Mouse (Mus musculus) mouse trophoblast stem cell (cell line): Measurements from ENCODE around the gene Dusp14.

Experiments used
- in situ Hi-C, 2 experiments: fragments of 300-500 bp; cut with MseI, MboI; formaldehyde crosslinking; loops; 2 replicates in 1 of 2; 3 replicates in 1 of 2; pipeline ENCODE4 v1.15.1; 2025

Gene Dusp14

DNA sequence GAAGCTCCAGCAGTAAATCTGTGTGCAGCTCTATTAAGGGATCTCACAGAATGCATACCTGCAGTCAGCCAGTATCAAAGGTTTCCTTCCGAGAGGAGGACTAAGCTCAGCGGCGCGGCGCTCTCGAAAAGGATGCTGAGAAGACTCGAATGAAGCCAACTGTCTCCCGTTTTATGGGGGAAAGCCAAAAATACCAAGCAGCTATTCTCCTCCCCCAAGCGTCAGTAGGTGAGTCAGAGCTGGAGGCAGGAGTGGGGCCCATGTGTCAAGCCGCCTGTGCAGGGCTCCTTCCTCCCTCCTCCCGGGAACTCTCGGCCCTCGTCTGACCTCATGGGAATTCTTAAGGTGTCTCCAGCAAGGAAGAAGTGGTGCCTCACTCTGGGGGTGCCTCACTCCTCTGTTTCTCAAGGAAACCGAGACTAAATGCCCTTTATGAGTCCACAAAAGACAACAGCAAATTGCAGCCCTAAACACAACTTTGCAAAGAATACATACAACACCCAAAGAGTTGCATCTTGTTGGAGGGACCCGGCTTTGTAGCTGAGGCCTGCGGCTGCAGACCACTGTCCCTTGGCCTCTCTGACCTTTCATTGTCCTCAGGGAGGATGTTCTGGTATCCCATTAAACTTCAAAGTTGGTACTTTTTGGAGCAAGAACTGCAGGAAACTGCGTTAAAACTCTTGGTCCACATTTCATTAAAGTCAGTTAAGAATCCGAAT, 2.0 kb downstream of the Dusp14 start:
- in situ Hi-C loops, result no loop called here

DNA sequence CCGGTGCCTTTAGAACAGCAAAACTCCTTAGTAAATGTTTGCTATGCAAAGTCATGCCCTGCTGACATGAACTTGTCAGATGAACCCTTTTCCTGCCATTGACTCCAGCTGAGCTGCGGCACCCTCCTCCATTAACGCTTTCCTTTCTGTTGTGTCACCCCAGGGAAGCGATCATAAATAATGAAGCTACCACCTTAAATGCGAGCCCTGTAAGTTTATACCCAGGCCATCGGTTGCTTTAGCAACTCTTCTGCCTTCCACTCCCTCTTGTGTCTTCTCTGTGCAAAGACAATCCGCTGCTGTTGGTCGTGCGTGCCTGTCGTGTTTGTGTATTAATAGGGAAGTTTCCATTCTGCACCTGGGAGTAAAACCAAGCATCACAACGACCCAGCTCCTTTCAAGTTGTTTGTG, 3.0 kb downstream of the Dusp14 start:
- in situ Hi-C loops, result no loop called here

- in situ Hi-C loops, result no loop called here
Measured at GRCm38 (mm10) chr11:84063631-84064209, 5.3 kb downstream of the Dusp14 start.

DNA sequence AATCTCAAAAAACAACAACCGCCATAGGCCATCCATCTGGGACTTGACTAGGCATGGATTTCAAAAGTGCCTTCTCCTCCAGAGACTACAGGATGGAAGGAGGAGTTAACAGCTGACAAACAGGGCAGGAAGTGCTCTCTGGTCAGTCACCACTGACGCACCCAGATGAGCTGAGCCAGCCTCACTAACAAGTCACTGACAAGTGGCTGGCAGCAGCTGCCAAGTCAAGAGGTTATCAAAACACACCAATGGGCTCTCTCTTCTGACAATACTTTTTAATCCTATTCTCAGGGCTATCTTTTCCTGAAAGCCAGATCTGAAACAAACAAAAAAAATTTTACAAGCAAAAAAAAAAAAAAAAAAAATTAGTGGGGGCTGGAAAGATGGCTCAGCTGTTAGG, 6.3 kb downstream of the Dusp14 start:
- in situ Hi-C loops, result no loop called here

- in situ Hi-C loops, result no loop called here
Measured at GRCm38 (mm10) chr11:84061881-84062280, 7.2 kb downstream of the Dusp14 start.

DNA sequence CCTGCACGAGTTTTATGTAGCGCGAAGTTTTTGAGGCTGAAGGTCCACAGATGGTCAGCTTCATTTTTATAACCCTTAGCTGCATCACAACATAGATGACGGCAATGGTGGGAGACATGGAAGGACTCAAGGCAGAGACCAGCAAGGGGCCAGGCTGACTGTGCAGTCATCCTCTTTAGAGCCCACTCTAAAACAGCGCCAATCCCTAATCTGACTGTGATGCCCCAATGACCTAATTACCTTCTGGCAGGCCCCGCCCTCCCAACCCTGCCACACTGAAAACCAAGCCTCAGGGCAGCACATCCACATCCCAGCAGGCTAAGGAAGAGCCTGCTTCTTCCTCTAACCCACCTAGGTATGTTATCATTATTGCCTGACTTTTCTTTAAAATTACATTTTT, 8.4 kb downstream of the Dusp14 start:
- in situ Hi-C loops, result no loop called here

GRCm38 (mm10) chr11:84059784-84060183, 9.3 kb downstream of the Dusp14 start:
- in situ Hi-C loops, result no loop called here

DNA sequence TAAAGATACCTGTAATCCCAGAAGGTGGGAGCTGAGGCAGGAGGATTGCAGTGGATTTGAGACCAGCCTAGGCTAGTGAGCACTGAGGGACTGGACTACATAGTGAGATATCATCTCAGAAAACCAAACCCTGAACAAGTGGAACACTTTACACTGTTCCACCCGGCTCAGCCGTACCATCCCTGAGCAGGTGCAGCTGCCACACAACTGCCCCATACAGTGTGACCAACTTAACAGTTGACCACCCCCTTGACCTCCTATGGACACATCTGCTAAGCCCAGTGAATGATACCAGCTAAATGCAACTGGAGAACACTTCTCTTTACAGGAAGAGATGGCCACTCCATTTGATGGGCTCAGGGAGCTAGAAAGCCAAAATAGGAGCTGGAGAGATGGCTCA, 11.6 kb downstream of the Dusp14 start:
- in situ Hi-C loops, result no loop called here

DNA sequence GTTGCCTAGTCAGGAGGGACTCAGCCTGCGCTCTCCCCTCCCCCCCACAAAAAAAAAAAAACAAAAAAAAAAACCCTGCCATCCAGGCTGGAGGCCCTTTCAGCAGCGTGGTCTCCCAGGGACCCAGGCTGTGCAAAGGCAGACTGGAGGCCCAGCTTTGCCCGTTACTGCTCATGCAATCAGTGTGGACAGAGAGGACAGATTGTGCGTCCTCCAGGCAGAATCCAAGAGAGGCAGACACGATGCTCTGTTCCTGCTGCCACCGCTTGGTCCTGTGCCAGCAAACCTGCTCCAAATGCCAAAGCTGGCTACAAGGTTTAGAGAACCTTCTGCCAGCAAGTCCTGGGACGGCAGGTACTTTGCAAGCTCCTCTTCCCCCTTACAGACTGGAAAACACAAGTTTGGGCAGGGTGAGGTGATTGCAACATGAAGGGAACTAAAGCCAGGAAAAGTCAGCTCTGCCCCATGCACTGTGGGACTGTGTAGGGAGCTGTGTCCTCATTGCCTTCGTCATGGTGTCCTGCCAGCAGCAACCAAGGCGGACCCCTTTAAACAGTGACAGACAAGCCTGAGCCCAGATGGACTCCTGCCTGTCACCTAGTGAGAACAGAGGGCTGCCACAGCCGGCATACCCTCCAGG, 15.4 kb downstream of the Dusp14 start:
- in situ Hi-C loops, result no loop called here

- in situ Hi-C loops, result no loop called here
Measured at GRCm38 (mm10) chr11:84053055-84053454, 16.0 kb downstream of the Dusp14 start.

DNA sequence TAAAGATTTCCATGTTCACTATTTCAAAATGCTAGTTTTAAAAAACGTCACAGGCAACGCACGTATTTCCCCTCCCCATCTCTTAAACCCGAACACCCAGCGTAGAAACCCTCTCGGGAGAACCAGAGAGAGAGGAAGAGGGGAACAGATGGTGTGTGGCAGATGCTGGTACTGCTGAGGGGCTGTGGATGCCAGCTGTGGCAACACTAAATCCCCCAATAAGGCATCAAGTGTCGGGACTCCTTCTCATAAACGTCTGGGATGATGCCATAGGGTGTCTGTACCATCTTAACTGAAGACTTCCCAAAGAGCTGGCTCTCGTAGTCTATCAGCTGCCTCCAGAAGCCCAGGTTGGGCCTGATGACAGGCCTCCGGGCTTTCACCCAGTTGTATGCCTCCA, 20.6 kb downstream of the Dusp14 start:
- in situ Hi-C loops, result no loop called here

DNA sequence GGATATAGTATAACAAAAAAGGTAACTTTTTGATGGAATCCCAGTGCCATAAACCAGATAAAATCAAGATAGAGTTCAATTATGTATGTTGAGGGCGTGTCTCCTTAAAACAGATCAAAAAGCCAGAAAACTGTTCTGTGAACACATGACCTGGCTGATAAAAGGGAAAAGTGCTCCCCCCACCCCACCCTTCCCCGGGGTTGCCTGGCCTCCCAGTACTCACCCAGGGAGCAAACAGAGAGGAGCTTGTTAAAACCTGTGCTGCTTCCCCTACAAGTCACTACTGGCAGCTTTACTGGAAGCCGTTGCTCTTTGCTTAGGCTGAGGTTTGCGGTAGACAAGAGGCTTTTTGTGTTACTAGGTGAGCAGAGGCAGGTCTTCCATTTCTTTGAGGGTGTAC, 21.8 kb downstream of the Dusp14 start:
- in situ Hi-C loops, result no loop called here

GRCm38 (mm10) chr11:84044988-84045387, 24.1 kb downstream of the Dusp14 start:
- in situ Hi-C loops, result no loop called here

- in situ Hi-C loops, result no loop called here
Measured at GRCm38 (mm10) chr11:84042808-84043762, 26.0 kb downstream of the Dusp14 start.

- in situ Hi-C loops, result no loop called here
Measured at GRCm38 (mm10) chr11:84040621-84041020, 28.4 kb downstream of the Dusp14 start.

DNA sequence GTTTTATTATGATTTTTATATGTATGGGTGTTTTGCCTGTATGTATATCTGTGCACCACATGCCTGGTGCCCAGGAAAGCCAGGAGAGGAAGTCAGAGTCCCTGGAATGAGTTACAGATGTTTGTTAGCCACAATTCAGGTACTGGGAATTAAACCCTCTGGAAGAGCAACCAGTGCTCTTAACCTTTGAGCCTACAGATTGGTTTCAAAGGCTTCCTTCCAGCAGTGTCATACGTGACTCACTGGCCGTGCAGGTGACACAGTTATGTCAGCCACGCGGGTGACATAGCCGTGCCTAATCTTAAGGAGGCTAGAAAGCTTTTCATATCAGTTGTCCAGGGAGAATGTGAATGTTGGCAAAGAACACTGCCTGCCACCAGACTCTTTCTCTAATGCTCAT, 35.4 kb downstream of the Dusp14 start:
- in situ Hi-C loops, result no loop called here

DNA sequence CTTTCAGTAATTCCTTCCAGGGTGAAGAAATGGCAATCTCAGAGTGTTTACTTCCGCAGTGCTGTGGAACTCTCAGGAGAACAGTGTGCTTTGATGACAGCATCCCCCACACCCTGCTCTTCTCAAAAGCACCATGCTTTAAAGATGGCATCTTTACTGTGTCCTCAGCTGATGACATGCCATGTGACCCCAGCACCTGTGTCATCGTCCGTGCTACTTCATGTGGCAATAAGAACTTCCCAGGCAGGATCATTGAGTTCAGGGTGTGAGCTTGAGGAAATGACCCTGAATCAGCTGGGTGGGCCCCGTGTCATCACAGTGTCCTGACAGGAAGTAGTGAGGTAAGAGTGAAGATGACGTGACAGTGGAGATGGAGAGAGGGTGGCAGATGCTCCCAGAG, 36.5 kb downstream of the Dusp14 start:
- in situ Hi-C loops, result no loop called here

GRCm38 (mm10) chr11:84031971-84032370, 37.1 kb downstream of the Dusp14 start:
- in situ Hi-C loops, result no loop called here

DNA sequence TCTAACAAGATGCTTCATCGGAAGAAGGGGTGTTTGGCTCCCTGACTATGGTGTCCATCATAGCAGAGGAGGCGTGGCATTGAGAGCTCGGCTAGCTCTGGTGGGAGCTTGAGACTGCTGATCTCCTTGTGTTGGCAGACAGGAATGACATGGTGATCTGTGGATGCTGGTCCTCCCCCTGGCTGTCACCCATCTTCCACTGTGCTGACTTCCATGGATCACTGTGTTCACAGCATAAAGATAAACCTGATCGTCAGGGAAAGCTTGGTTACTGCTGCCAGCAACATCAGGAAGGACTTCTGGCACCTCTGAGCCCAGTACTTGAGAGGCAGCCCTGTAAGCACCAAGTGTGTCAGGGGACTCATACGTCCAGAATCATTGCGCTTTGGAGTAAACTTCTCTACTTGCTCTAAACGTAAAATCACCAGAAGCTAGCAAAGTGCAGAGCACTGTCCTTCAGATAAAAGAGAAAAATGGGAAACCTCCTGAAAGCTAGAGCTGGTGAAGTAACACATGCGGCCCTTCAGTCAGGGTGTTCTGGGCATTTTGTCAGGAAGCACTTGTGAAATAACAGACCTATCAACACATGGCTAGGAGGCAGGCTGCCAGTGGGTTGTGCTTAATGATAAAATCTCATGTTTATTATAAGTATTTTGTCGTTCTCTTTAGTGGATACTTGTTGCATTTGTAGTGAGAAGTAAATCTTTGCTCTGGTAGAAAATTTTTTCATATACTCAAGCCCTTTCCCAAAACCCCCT, 40.6 kb downstream of the Dusp14 start:
- in situ Hi-C loops, result no loop called here

GRCm38 (mm10) chr11:84027231-84027630, 41.8 kb downstream of the Dusp14 start:
- in situ Hi-C loops, result no loop called here

DNA sequence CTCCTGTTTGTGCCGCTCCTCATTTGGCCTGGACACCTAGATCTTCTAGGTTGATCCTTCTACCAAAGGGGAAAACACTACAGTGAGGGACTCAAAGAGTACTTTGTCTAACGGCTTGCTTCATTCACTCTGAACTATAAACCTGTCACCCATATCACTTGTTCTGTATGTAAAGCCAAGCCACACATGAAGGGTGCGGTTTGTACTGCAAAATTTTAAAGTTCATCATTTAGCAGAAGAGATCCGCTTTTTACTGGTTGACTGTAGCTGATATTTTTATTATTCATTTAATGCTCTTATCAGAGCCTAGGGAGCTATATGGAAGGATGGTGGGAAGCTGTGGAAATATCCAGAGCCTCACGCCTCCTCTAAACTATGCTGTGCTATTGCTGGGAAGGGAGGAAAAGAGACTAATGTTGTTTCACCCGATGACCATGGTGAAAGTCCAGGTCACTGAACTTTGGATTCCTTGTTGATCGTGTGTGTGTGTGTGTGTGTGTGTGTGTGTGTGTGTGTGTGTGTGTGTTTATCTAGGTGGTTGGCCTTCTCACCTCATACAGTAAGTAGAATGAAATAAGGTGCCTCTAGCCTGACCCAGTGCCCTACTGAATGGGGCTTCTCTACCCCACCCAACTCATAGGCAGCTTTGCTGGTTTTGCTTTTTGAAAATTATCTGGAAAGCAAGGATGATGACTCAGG, 52.1 kb downstream of the Dusp14 start:
- in situ Hi-C loops, result no loop called here
